Mouse (Mus musculus): Measurements from ENCODE around the gene Nhlrc1. TPM values are rescaled to one million over a fixed set of nuclear protein-coding genes. Genes with fewer than 3 reads are reported as not detected.

Nhlrc1 gene
- 3.1 and 3.6 TPM in 2 replicates for polyA plus RNA-seq (2014; fragmentation: Nextera tagmentation; extraction: Ambion mirVana)

GRCm38 (mm10) chr13:47014334-47015194 lies at the start of gene Nhlrc1:
TSS of gene Nhlrc1 (minus strand) at chr13:47014850.
- no peaks in the 10 kb centered on the region for H3K36me3 ChIP-seq (ENCODE audit: control insufficient read depth, insufficient read depth, low read length)
- peak within 1 kb of the TSS; percentile 29; the same call in 1 of the 2 replicates for H3K9ac ChIP-seq (replicated peaks; ENCODE audit: low read depth, low read length)
- 4% methylated on average over 60 of the region's 73 CpGs for WGBS

GRCm38 (mm10) chr13:47063985-47064760 lies 49.5 kb upstream of the Nhlrc1 start:
- 77% methylated on average over 15 of the region's 15 CpGs for WGBS
- peaks cover 9% of the 10 kb centered on the region; the same call in 1 of the 2 replicates for H3K36me3 ChIP-seq (ENCODE audit: control insufficient read depth, insufficient read depth, low read length)
- no peak overlapping the region for H3K27ac ChIP-seq (ENCODE audit: low read length)
- H3K27me3 ChIP-seq (ENCODE audit: control insufficient read depth, insufficient read depth, low read length) = no peaks in the 10 kb centered on the region
- H3K4me1 ChIP-seq (ENCODE audit: control insufficient read depth, insufficient read depth, low read length) = no peaks in the 10 kb centered on the region
- no peak for ATAC-seq (ENCODE audit: insufficient number of reproducible peaks, insufficient read depth, low FRiP score, low read depth)
- no peak overlapping the region for H3K9ac ChIP-seq (replicated peaks; ENCODE audit: low read depth, low read length)
- no peak overlapping the region for H3K4me3 ChIP-seq (ENCODE audit: low read depth, low read length)
- no peak overlapping the region for H3K4me2 ChIP-seq (replicated peaks; ENCODE audit: low read depth, low read length)
- H3K9me3 ChIP-seq (ENCODE audit: control insufficient read depth, low read depth, low read length) = no peaks in the 10 kb centered on the region

More at GRCm38 (mm10) chr13:47014334-47015194, at the start of gene Nhlrc1:
- H3K9me3 ChIP-seq (ENCODE audit: control insufficient read depth, low read depth, low read length) = peaks cover 23% of the 10 kb centered on the region; the same call in 1 of the 2 replicates
- H3K4me1 ChIP-seq (ENCODE audit: control insufficient read depth, insufficient read depth, low read length) = 0 out of 2 replicates have a peak, but pooled peaks cover 4% of the 10 kb centered on the region
- peak within 1 kb of the TSS; percentile 99 for H3K4me2 ChIP-seq (replicated peaks; ENCODE audit: low read depth, low read length)
- H3K4me3 ChIP-seq (ENCODE audit: low read depth, low read length) = peak within 1 kb of the TSS; percentile 51
- peak; percentile 78 for ATAC-seq (ENCODE audit: insufficient number of reproducible peaks, insufficient read depth, low FRiP score, low read depth)
- H3K27ac ChIP-seq (ENCODE audit: low read length) = no peak within 1 kb of the TSS
- H3K27me3 ChIP-seq (ENCODE audit: control insufficient read depth, insufficient read depth, low read length) = peaks cover 5% of the 10 kb centered on the region; the same call in 1 of the 2 replicates

- no peak for ATAC-seq (ENCODE audit: insufficient number of reproducible peaks, insufficient read depth, low FRiP score, low read depth)
- H3K27me3 ChIP-seq (ENCODE audit: control insufficient read depth, insufficient read depth, low read length) = no peaks in the 10 kb centered on the region
- no peak overlapping the region for H3K4me2 ChIP-seq (replicated peaks; ENCODE audit: low read depth, low read length)
- H3K9ac ChIP-seq (replicated peaks; ENCODE audit: low read depth, low read length) = no peak overlapping the region
- no peak overlapping the region for H3K4me3 ChIP-seq (ENCODE audit: low read depth, low read length)
- 91% methylated on average over 17 of the region's 17 CpGs for WGBS
- no peak overlapping the region for H3K27ac ChIP-seq (ENCODE audit: low read length)
- no peaks in the 10 kb centered on the region for H3K9me3 ChIP-seq (ENCODE audit: control insufficient read depth, low read depth, low read length)
- H3K4me1 ChIP-seq (ENCODE audit: control insufficient read depth, insufficient read depth, low read length) = no peaks in the 10 kb centered on the region
- peaks cover 3% of the 10 kb centered on the region; the same call in 1 of the 2 replicates for H3K36me3 ChIP-seq (ENCODE audit: control insufficient read depth, insufficient read depth, low read length)
Observed at GRCm38 (mm10) chr13:47062756-47063155, 48.1 kb upstream of the Nhlrc1 start.

GRCm38 (mm10) chr13:47056781-47057180 lies 42.1 kb upstream of the Nhlrc1 start:
- Histone ChIP-seq H3K36me3 (ENCODE audit: control insufficient read depth, insufficient read depth, low read length) (peaks cover 9% of the 10 kb centered on the region; the same call in 1 of the 2 replicates), H3K4me3 (ENCODE audit: low read depth, low read length) (no peak overlapping the region), H3K27me3 (ENCODE audit: control insufficient read depth, insufficient read depth, low read length) (no peaks in the 10 kb centered on the region), H3K4me2 (replicated peaks; ENCODE audit: low read depth, low read length) (no peak overlapping the region), H3K9ac (replicated peaks; ENCODE audit: low read depth, low read length) (no peak overlapping the region), H3K9me3 (ENCODE audit: control insufficient read depth, low read depth, low read length) (no peaks in the 10 kb centered on the region), H3K27ac (ENCODE audit: low read length) (no peak overlapping the region), H3K4me1 (ENCODE audit: control insufficient read depth, insufficient read depth, low read length) (no peaks in the 10 kb centered on the region)
- WGBS = 91% methylated on average over 5 of the region's 5 CpGs
- ATAC-seq (ENCODE audit: insufficient number of reproducible peaks, insufficient read depth, low FRiP score, low read depth) = no peak

GRCm38 (mm10) chr13:47056126-47056525 lies 41.5 kb upstream of the Nhlrc1 start:
- Histone ChIP-seq H3K4me3 (ENCODE audit: low read depth, low read length) (no peak overlapping the region), H3K36me3 (ENCODE audit: control insufficient read depth, insufficient read depth, low read length) (peaks cover 9% of the 10 kb centered on the region; the same call in 1 of the 2 replicates), H3K27me3 (ENCODE audit: control insufficient read depth, insufficient read depth, low read length) (no peaks in the 10 kb centered on the region), H3K4me1 (ENCODE audit: control insufficient read depth, insufficient read depth, low read length) (no peaks in the 10 kb centered on the region), H3K9me3 (ENCODE audit: control insufficient read depth, low read depth, low read length) (no peaks in the 10 kb centered on the region), H3K4me2 (replicated peaks; ENCODE audit: low read depth, low read length) (no peak overlapping the region), H3K9ac (replicated peaks; ENCODE audit: low read depth, low read length) (no peak overlapping the region), H3K27ac (ENCODE audit: low read length) (no peak overlapping the region)
- WGBS = 86% methylated on average over 11 of the region's 11 CpGs
- ATAC-seq (ENCODE audit: insufficient number of reproducible peaks, insufficient read depth, low FRiP score, low read depth) = no peak

GRCm38 (mm10) chr13:47053971-47054370 lies 39.3 kb upstream of the Nhlrc1 start:
- no peaks in the 10 kb centered on the region for H3K4me1 ChIP-seq (ENCODE audit: control insufficient read depth, insufficient read depth, low read length)
- no peak for ATAC-seq (ENCODE audit: insufficient number of reproducible peaks, insufficient read depth, low FRiP score, low read depth)

GRCm38 (mm10) chr13:47050009-47050408 lies 35.4 kb upstream of the Nhlrc1 start:
- H3K36me3 ChIP-seq (ENCODE audit: control insufficient read depth, insufficient read depth, low read length) = peaks cover 17% of the 10 kb centered on the region
- no peak overlapping the region for H3K4me3 ChIP-seq (ENCODE audit: low read depth, low read length)
- H3K27me3 ChIP-seq (ENCODE audit: control insufficient read depth, insufficient read depth, low read length) = no peaks in the 10 kb centered on the region
- H3K4me2 ChIP-seq (replicated peaks; ENCODE audit: low read depth, low read length) = no peak overlapping the region
- H3K9me3 ChIP-seq (ENCODE audit: control insufficient read depth, low read depth, low read length) = no peaks in the 10 kb centered on the region
- WGBS = 73% methylated on average over 4 of the region's 4 CpGs
- H3K9ac ChIP-seq (replicated peaks; ENCODE audit: low read depth, low read length) = no peak overlapping the region
- no peak for ATAC-seq (ENCODE audit: insufficient number of reproducible peaks, insufficient read depth, low FRiP score, low read depth)
- no peak overlapping the region for H3K27ac ChIP-seq (ENCODE audit: low read length)
- H3K4me1 ChIP-seq (ENCODE audit: control insufficient read depth, insufficient read depth, low read length) = no peaks in the 10 kb centered on the region

More at GRCm38 (mm10) chr13:47053971-47054370, 39.3 kb upstream of the Nhlrc1 start:
- WGBS = 86% methylated on average over 10 of the region's 10 CpGs
- H3K9ac ChIP-seq (replicated peaks; ENCODE audit: low read depth, low read length) = no peak overlapping the region
- H3K27ac ChIP-seq (ENCODE audit: low read length) = no peak overlapping the region
- H3K27me3 ChIP-seq (ENCODE audit: control insufficient read depth, insufficient read depth, low read length) = no peaks in the 10 kb centered on the region
- no peaks in the 10 kb centered on the region for H3K9me3 ChIP-seq (ENCODE audit: control insufficient read depth, low read depth, low read length)
- no peak overlapping the region for H3K4me3 ChIP-seq (ENCODE audit: low read depth, low read length)
- no peak overlapping the region for H3K4me2 ChIP-seq (replicated peaks; ENCODE audit: low read depth, low read length)
- H3K36me3 ChIP-seq (ENCODE audit: control insufficient read depth, insufficient read depth, low read length) = peaks cover 17% of the 10 kb centered on the region

- ATAC-seq (ENCODE audit: insufficient number of reproducible peaks, insufficient read depth, low FRiP score, low read depth) = no peak
- Histone ChIP-seq H3K27ac (ENCODE audit: low read length) (no peak overlapping the region), H3K9ac (replicated peaks; ENCODE audit: low read depth, low read length) (no peak overlapping the region), H3K4me2 (replicated peaks; ENCODE audit: low read depth, low read length) (no peak overlapping the region), H3K9me3 (ENCODE audit: control insufficient read depth, low read depth, low read length) (no peaks in the 10 kb centered on the region), H3K36me3 (ENCODE audit: control insufficient read depth, insufficient read depth, low read length) (peaks cover 15% of the 10 kb centered on the region), H3K4me3 (ENCODE audit: low read depth, low read length) (no peak overlapping the region), H3K4me1 (ENCODE audit: control insufficient read depth, insufficient read depth, low read length) (peaks cover 7% of the 10 kb centered on the region; the same call in 1 of the 2 replicates), H3K27me3 (ENCODE audit: control insufficient read depth, insufficient read depth, low read length) (no peaks in the 10 kb centered on the region)
- WGBS = 87% methylated on average over 4 of the region's 4 CpGs
Observed at GRCm38 (mm10) chr13:47047996-47048395, 33.3 kb upstream of the Nhlrc1 start.

Measured in stomach, embryonic 14.5 days (tissue).